Mouse (Mus musculus) spleen, adult 2 months (tissue): ENCODE results near the gene Prokr2. TPM values are rescaled to one million over a fixed set of nuclear protein-coding genes. Genes with fewer than 3 reads are reported as not detected.

Experiments used
- DNase-seq, 2 experiments: peaks; one replicate each; pipeline versions ENCODE4 v3.0.0 to v3.0.0-alpha.2; 2012 to 2021; ENCODE audit warnings: low spot score in 2 of 2, low read depth in 1 of 2
- H3K27ac ChIP-seq: fragments of 200-500 bp; 2 replicates; pipeline ENCODE4 v1.5.1; 2012; ENCODE audit warnings: low read length, inconsistent platforms; ENCODE audit not compliant: insufficient read depth
- H3K27me3 ChIP-seq: fragments of 200-500 bp; 2 replicates; pipeline ENCODE4 v1.6.1; 2012; ENCODE audit warnings: mild to moderate bottlenecking, moderate library complexity, low read length, inconsistent platforms; ENCODE audit not compliant: control insufficient read depth, insufficient read depth
- H3K36me3 ChIP-seq: fragments of 200-500 bp; 2 replicates; pipeline ENCODE4 v1.6.1; 2012; ENCODE audit warnings: mild to moderate bottlenecking, low read length, inconsistent platforms; ENCODE audit not compliant: control insufficient read depth, insufficient read depth
- H3K4me1 ChIP-seq: fragments of 200-500 bp; 2 replicates; pipeline ENCODE4 v1.6.1; 2011; ENCODE audit warnings: inconsistent platforms; ENCODE audit not compliant: control insufficient read depth, insufficient read depth, insufficient read length
- H3K4me3 ChIP-seq: fragments of 200-500 bp; 2 replicates; pipeline ENCODE4 v1.5.1; 2011; ENCODE audit warnings: mild to moderate bottlenecking, inconsistent platforms; ENCODE audit not compliant: insufficient read depth, insufficient read length; ENCODE audit errors: extremely low read depth
- CTCF ChIP-seq: fragments of 200-500 bp; IDR thresholded peaks from 2 replicates; pipeline ENCODE4 v1.5.1; 2011; ENCODE audit warnings: mild to moderate bottlenecking, inconsistent platforms; ENCODE audit not compliant: insufficient read depth, insufficient read length, insufficient replicate concordance; ENCODE audit errors: extremely low read depth
- POLR2A ChIP-seq: fragments of 200-500 bp; IDR thresholded peaks from 2 replicates; pipeline ENCODE4 v1.6.1; 2011; ENCODE audit warnings: low read depth, low read length, inconsistent platforms
- WGBS: fragments of 180-500 bp; shearing (Covaris S2); methylation state at CpG from one replicate; pipeline ENCODE4 v1.1.7; 2018; 5-methylcytosine and 5-hydroxymethylcytosine counted together
- polyA plus RNA-seq: library from polyadenylated mRNA; depleted of rRNA; stranded (reverse); fragments of >200 nt; gene quantifications from 2 replicates; pipeline ENCODE4 v1.2.3, GENCODE M21; 2012; rRNA removed

The Prokr2 gene
- polyA plus RNA-seq, result 0.19 and 0.29 TPM in 2 replicates

DNA sequence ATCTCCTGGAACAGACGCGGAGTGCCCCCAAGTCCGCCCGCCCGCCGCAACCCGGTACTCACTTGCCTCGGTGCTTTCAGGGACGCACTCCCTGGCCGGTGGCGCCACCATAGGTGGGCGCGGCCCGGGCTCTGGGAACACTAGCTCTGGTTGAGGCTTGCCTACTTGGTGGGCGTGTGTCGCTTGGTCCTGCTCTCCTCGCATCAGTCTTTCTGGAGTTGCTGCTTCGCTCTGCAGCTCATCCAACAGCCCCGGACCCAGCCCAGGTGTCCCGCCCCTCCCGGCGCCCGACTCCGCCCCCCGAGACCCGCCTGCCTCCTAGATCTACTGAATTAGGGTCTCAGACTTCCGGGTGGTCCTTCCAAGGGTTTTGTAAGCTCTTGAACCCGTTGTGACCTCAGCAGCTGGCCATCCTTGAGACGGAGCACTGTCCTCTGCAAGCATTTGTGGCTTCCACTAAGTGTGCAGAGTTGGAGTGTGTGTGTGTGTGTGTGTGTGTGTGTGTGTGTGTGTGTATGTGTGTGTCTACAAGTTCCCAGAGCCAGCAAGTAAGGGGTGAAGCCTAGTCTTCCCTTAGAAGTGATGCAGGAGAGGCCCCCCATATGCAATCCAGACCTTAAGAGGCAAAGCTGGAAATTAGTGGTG is at the start of gene Prokr2:
Prokr2 (minus strand) TSS at position 254 of the 645 bp plus-strand sequence.
- peak within 1 kb of the TSS; percentile 33; the same call in 1 of the 2 replicates for H3K4me3 ChIP-seq
- H3K36me3 ChIP-seq, result no peaks in the 10 kb centered on the region
- H3K27ac ChIP-seq, result no peak within 1 kb of the TSS
- 4% methylated on average over 29 of the region's 29 CpGs for WGBS
- TF ChIP-seq POLR2A, result no peak
- TF ChIP-seq CTCF, result no peak
- no peak for DNase-seq
- H3K4me1 ChIP-seq, result no peaks in the 10 kb centered on the region; the same call in 1 of the 2 replicates
- H3K27me3 ChIP-seq, result peaks cover 9% of the 10 kb centered on the region

DNA sequence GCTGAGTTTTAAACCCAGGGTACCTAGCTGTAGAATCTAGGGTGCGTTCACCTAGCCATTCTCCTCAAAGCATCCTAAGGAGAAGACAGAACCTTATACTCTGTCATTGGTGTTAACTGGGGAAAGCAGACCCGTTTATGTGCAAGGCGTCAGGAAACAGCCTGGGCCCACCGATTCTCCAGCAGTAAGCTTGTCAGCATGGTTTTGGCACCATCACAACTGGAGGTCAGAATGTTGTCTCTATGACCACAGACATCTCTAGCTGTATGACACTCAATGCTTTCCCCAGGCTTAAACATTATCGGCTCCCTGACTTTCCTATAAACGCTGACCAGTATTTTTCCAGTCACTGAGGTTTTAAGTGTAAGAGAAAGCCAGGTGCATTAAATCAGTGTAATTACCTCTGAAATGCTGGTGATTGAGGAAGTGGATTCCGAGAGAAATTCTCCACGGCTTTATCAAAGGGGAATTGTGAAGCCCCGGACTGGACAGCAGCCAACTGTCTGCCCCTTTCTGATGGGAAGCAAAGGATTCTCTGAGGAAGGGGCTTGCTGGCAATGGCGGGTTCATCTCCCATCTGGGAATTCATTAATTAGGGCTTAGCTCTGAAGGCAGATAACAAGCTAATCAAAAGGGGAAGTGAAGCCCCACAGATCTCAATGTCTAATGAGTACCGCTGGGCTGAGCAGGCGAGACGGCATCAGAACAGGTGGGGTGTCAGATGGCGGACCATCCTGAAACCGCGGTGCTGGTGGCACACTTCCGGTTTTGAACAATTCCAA is 42.1 kb upstream of the Prokr2 start:
- WGBS, result 75% methylated on average over 17 of the region's 17 CpGs
- Histone ChIP-seq H3K4me1 (no peaks in the 10 kb centered on the region), H3K36me3 (no peaks in the 10 kb centered on the region), H3K27ac (no peak overlapping the region), H3K4me3 (no peak overlapping the region), H3K27me3 (no peaks in the 10 kb centered on the region)
- no peak for DNase-seq
- TF ChIP-seq CTCF (no peak), POLR2A (no peak)

GRCm38 (mm10) chr2:132425576-132425975 is 40.3 kb upstream of the Prokr2 start:
- H3K4me3 ChIP-seq, result no peak overlapping the region
- no peak overlapping the region for H3K27ac ChIP-seq
- H3K36me3 ChIP-seq, result no peaks in the 10 kb centered on the region
- TF ChIP-seq POLR2A (no peak), CTCF (no peak)
- WGBS, result 91% methylated on average over 6 of the region's 6 CpGs
- no peak for DNase-seq
- no peaks in the 10 kb centered on the region for H3K4me1 ChIP-seq
- no peaks in the 10 kb centered on the region for H3K27me3 ChIP-seq

DNA sequence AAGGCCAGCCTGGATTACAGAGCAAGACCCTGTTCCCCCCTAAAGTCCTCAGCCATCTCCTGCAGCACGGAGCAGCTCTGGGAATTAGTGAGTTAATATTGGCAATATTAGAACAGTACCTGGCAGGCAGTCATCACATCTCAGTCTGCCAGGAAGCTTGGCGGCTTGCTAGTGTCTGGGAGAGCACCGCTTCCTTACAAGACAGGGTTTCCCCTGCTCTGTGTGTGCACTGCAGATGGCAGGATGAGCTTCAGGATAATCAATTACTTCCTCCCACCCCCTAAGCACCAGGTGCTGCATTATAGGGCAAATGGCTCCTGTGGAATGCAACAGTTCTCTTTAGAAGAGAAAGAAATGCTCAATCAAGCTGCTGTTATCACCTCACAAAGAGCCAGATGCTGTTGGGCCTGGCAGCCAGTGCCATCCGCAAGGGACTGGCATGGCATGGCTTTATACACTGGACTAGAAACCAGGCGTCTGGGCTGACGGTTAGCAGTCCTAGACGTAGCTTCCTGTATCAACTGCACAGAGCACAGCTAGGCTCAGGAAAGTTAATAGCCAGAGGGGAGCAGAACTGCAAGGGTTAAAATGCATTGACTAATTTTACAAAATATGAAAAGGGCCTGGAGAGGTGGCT is 38.3 kb upstream of the Prokr2 start:
- H3K27ac ChIP-seq, result no peak overlapping the region
- no peak for DNase-seq
- no peak overlapping the region for H3K4me3 ChIP-seq
- no peaks in the 10 kb centered on the region for H3K36me3 ChIP-seq
- no peaks in the 10 kb centered on the region for H3K4me1 ChIP-seq
- no peaks in the 10 kb centered on the region for H3K27me3 ChIP-seq
- TF ChIP-seq CTCF (no peak), POLR2A (no peak)
- 88% methylated on average over 7 of the region's 7 CpGs for WGBS

DNA sequence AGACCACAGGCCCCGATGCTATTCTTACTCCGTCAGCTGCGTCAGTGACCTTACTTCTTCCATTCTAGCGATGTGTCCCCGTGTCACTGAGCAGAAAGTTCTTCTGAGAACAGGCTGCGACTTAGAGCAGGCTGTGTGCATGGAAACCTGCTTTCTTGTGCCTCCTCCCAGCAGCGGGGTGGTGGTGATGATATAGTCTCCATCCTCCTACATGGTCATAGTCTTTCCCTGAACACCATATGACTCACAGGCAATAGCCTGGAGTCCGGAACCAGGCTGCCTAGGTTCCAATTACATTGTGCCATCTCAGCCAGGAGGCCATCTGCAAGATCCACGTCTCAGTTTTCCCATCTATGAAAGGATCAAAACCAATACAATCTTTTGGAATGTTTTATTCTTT is 37.6 kb upstream of the Prokr2 start:
- Histone ChIP-seq H3K4me1 (no peaks in the 10 kb centered on the region), H3K27ac (no peak overlapping the region), H3K27me3 (no peaks in the 10 kb centered on the region), H3K4me3 (no peak overlapping the region), H3K36me3 (no peaks in the 10 kb centered on the region)
- DNase-seq, result no peak
- TF ChIP-seq POLR2A (no peak), CTCF (no peak)
- 89% methylated on average over 9 of the region's 9 CpGs for WGBS

- TF ChIP-seq POLR2A, result no peak
- TF ChIP-seq CTCF, result no peak
- Histone ChIP-seq H3K4me1 (no peaks in the 10 kb centered on the region), H3K36me3 (no peaks in the 10 kb centered on the region), H3K27ac (no peak overlapping the region), H3K4me3 (no peak overlapping the region), H3K27me3 (no peaks in the 10 kb centered on the region)
- WGBS, result 88% methylated on average over 2 of the region's 2 CpGs
- no peak for DNase-seq
Measured at GRCm38 (mm10) chr2:132418414-132418813, 33.2 kb upstream of the Prokr2 start.
